Mouse (Mus musculus): ENCODE results near the gene Fzd10. TPM values are rescaled to one million over a fixed set of nuclear protein-coding genes. Genes with fewer than 3 reads are reported as not detected.

The Fzd10 gene
- 0.05 TPM in 1 of 2 replicates, not detected in the other for total RNA-seq (2017)

DNA sequence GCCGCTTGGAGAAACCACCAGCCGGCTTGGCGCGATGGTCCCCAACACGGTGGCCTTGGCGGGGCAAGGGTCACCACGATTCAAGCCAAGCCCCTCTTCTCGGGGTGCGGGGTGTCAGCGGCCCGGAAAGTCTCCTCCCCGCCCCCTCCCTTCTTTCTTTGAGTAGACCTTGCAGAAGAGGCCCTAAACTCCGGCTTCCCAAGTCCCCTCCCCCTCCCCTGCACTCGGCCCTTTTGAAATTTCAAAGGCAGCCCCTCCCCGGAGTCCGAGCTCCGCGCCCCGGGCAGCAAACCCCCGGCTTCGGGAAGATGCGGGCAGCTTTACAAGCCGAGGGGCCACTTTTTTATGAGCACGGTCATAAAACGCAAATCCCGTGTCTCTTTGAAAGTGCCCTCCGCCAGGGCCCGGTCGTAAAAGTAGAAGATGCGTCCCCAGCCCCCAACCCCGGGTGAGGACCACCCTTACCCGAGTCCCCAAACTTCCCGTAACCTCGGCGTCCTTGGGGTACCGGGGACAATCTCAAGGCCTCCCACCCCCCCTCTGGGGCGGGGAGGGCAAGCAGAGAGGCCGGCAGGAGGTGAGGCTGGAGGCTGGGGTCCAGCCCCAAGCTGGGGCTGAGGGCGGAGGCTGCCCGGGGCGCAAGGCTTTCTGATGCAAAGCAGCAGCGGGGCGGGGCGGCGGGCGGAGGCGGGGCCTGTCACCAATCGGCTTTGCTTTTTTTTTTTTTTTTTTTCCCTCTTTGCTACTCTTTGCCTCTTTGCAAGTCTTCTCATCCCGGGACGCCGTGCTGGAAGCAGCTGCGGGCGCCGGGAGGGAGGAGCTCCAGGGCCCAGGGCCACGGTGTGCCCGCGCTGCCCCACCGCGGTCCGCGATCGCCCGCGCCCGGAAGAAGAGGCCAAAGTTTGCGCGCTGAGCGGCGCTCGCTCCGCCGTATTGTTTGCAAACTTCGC, at the start of gene Fzd10:
Gene Fzd10, plus strand, starts transcription at position 773 of the 950 bp plus-strand sequence.
- ATAC-seq (replicated peaks; ENCODE audit: low read depth, poor library complexity, severe bottlenecking) = 0 out of 2 replicates have a peak, but pooled peaks have one; percentile 9

DNA sequence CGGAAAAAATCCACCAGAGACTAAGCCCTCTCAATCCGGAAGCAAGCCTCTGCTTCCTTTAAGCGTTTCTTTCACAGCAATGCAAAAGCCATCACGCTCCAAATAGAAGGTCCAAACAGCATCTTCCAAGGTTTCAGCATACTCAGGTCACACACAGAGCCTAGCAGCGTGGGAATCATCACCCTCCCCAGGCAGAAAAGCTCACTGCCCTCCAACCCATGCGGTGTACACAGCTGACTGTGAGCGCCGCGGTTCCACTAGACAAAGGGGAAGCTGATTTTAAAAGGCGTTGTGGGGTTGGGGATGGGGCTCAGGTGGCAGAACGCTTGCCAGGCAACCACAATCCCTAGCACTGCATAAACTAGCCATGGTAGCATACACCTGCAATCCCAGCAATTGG, 49.2 kb upstream of the Fzd10 start:
- ATAC-seq (replicated peaks; ENCODE audit: low read depth, poor library complexity, severe bottlenecking) = no peak

DNA sequence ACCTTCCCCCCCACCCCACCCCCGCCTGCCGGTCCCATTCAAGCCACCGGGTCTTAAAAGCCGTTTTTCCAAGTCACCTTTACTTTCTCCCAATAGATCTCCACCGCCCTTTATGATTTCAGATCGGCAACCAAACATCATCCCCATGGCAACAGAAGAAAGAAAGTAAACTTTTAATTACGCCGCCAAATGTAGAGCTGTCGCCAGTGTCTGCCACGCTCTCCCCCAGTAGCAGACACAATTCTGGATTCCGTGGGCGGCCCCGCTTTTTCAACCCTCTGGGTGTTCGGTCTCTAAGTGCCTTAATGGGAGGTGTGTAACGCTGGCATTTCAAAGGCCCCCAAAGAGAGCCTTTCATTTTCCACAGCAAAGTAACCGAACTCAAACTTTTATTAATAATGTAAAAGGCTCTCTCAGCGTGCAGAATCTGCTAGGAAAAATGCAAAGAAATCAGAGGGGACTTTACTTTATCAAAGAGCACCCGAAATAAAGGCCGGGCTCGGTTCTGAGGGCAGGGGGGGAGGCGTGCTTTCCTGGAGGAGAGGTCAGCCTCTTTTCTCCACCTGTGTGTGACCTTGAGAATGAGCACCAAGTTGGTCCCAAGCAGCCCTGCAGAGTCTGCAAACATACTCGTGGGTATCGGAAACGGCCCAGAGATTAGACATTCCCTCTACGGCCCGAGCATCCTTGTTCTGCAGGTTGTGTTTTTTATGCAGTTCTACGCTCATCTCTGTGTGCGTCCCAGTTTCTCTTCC, 48.3 kb upstream of the Fzd10 start:
- ATAC-seq (replicated peaks; ENCODE audit: low read depth, poor library complexity, severe bottlenecking) = no peak

DNA sequence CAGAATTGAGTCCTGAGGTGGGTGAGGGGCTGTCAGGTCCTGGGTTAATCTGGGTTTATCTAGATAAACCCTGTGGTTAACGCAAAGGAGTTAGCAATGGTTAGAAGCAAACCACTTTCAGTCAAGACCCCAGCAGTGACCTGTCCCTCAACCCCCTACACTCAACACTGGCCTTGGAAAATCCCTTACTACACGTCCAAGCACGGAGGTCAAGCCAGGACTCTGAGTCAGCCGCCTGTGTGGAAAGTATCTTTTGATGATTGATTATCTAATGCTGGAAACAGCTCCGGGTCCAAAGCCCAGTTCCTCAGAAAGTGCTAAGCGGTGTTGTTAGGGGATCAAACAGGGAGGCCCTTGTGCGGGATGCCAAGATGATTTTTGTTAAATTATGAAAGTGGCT, 42.5 kb upstream of the Fzd10 start:
- ATAC-seq (replicated peaks; ENCODE audit: low read depth, poor library complexity, severe bottlenecking) = no peak

DNA sequence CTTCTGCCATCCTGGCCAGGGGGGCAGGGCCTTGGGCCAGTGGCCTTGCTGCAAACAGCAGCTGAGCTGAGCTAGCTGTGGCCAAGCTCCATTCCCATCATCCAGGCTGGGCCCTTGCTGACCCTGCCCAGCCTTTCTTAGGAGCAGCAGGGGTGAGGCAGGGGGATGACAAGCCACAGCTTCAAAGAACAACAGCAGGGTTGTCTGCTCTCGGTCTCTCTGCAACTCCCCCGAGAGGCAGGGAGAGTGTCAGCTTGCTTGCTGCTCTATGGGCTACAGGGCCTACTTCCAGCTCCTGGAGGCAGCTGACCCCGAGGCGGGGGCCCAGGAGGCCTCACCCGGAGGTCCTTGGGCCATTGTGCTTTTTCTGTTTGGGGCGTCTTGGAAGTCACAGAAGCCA, 33.3 kb upstream of the Fzd10 start:
- no peak for ATAC-seq (replicated peaks; ENCODE audit: low read depth, poor library complexity, severe bottlenecking)

DNA sequence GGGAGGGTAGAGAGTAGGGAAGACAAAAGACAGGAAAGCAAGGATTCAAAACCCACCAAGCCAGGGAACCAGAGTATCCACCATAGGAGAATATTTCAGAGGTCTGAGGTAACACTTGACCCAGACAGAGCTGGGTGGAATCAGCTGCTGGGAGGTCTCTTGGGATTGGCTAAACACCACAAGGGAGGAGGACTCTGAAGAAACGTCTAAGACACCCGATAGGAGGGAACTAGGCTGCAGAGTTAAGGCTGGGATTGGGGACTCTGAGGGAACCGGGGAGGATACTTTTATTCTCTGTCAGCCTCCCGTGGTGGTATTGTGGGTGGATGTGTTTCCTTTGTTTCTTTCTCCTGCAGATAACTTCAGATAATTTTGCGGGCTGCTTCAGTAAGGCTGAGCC, 31.7 kb upstream of the Fzd10 start:
- no peak for ATAC-seq (replicated peaks; ENCODE audit: low read depth, poor library complexity, severe bottlenecking)

DNA sequence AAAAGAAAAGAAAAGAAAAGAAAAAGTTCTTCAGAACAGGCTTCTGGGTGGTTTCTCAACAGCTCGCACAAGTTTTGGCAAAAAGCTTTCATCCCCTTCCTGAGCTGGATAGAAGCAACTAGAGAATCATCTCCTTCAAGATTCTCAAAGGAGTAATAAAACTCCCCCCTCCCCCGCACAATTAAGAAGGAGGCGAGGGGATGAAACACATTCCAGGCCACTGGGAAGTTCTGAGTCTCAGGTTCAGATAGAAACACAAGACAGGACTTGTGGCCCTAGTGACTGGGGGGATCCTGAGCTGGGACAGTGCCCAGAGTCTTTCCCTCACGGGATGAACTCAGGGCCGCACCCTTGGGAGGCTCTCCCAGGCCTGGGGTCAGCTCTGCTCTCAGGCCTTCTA, 30.6 kb upstream of the Fzd10 start:
- no peak for ATAC-seq (replicated peaks; ENCODE audit: low read depth, poor library complexity, severe bottlenecking)

DNA sequence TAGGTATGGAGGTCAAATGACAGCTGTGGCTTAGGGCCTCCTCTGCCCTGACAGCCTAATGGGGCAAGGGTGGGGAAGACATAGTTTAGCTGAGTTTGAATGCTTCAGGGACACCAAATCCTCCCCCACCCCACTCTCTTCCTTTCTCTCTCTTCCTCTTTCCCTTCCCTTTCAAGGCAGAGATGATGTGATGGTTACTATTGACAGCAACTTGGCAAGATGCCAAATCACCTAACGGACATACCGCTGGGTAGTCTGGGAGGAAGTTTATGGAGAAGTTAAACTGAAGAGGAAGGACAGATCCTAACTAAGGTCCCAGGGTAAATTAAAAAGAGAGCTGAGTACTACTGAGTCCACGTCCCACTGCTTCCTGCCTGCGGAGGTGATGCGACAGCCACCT, 29.8 kb upstream of the Fzd10 start:
- peak; percentile 66 for ATAC-seq (replicated peaks; ENCODE audit: low read depth, poor library complexity, severe bottlenecking)

DNA sequence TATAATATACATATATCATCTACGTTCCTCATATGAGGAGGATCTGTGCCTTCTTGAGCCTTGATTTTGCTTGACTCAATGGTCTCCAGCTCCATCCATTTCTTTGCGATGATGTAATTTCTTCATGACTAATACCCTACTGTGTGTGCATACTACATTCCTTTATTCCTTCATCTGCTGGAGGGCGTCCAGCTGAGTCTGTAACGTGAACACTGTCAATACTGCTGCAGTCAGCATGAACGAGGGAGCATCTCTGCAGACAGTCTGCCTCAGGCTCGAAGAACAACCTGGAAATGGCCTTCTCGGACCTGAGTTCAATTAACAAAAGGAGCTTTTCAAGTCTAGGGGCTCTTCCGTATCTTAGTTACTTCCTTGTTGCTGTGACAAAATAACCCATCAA, 28.9 kb upstream of the Fzd10 start:
- no peak for ATAC-seq (replicated peaks; ENCODE audit: low read depth, poor library complexity, severe bottlenecking)

DNA sequence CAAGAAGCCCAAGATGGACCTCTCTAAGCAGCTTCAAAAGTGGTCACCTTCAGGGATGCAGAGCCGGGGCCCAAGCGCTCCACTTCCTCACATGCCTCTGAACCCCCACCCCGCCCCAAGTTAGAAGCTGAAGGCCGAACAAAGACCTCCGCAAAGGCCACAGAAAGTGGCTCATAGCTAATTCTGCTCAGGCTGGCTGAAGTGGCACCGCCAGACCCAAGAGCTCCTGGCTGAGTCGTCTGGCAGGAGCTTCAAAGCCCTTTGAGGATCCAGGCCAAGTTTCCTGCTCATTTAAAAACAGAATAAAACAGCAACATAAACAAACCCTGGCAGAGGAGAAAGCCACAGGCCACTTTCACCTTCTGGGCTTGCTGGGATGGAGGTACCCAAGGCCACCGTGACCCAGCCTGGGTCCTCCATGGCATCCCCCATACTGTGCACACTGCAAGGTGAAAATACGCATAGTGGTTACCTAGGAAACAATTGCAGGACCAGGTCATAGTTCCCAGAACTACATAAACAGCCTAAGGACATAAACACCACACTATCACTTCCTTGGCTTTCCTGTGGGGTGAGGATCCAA, 24.6 kb upstream of the Fzd10 start:
- no peak for ATAC-seq (replicated peaks; ENCODE audit: low read depth, poor library complexity, severe bottlenecking)

DNA sequence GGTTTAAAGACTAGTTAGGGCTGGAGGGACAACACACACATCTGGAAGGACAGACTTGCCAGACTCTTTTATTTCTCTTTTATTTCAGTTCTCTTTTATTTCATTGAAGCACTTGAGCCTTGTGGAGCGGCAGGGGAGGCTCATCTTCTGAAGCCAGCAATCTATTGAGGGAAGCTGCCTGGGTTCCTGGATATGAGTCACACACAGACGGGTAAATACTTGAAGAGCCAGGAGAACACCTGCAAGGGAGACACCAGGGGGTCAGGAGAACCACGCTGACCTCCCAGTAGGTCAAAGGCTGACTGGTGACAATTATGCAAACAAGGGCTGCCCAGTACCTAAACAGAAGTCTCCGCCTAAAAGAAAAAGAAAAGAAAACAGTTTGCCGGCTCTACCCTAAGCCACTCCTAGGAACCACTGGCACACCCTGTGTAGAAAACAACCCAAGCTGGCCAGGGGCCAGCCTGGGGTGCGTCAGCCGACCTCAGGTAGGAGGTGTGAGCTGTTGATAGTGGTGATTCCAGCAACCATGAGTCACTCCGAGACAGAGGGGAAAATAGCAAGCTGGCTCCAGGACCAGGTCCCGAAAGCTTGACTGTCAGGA, 21.5 kb upstream of the Fzd10 start:
- ATAC-seq (replicated peaks; ENCODE audit: low read depth, poor library complexity, severe bottlenecking) = no peak

DNA sequence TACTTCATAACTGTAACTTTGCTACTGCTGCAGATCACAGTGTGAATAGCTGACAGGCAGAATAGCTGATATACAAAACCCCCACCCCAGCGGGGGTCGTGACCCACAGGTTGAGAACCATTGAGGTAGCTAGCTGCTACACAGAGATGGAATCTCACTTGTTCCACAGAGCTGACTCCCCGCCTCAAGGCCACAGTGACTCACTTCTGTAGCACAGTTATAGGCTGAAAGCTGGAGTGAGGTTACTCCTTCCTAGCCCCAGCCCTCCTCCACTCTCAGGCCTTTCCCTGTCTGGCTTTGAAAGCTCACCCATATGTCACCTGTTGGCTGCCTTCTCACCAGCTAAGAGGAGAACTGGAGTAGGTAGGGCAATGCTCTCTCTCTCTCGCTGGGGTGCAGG, 19.7 kb upstream of the Fzd10 start:
- ATAC-seq (replicated peaks; ENCODE audit: low read depth, poor library complexity, severe bottlenecking) = no peak

DNA sequence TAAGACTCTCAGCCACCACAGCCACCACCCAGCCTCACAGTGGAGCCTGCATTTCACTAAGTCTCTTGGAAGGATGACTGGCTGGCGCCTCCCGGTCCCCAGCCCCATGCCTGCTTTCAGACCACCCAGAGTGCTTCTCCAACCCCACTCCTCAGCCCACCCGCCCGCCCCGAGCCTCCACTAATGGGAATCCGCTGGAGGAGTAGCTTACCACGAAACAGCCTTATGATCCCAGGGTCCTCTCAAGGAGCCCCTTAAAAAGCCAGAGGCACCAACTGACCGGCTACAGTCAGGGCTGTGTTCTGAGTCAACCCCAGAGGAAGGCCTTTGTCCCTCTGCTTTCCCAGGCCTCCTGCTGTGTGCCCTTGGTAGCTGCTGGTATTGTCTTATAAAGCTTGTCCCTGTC, 19.1 kb upstream of the Fzd10 start:
- ATAC-seq (replicated peaks; ENCODE audit: low read depth, poor library complexity, severe bottlenecking) = no peak

DNA sequence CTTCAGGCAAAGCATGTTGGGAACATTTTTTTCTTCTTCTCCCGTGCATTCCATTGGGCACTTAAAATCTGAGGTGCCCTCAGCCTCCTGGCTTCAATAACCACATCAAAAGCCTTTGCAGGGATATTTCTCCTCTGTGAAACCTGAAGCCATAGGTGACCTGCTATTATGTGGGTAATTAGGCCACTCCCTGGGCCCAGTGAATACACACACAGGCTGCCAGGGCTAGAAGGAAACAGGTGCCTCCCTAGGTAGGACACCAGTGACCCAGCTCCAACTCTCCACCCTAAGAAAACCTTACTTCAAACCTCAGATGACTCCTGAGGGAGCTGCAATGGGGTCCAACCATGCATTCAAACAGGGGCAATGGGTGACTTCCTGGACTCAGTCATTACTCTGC, 11.4 kb upstream of the Fzd10 start:
- ATAC-seq (replicated peaks; ENCODE audit: low read depth, poor library complexity, severe bottlenecking) = no peak

DNA sequence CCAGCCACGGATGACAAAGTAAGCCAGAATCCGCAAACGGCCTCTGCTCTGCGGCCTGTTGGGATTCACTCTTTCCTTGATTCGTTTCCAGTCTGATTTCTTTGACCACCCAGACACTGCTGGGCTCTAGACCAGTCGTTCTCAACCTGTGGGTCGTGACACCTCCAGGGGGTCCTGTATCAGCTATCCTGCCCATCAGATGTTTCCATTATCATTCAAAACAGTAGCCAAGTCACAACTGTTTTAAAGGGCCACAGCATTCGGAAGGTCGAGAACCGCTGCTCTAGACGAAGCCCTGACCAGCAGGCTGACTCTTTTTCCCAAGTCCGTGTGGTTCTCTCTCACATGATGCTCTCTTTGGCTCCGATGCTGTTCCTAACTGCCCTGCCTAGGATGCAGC, 7.2 kb upstream of the Fzd10 start:
- no peak for ATAC-seq (replicated peaks; ENCODE audit: low read depth, poor library complexity, severe bottlenecking)

DNA sequence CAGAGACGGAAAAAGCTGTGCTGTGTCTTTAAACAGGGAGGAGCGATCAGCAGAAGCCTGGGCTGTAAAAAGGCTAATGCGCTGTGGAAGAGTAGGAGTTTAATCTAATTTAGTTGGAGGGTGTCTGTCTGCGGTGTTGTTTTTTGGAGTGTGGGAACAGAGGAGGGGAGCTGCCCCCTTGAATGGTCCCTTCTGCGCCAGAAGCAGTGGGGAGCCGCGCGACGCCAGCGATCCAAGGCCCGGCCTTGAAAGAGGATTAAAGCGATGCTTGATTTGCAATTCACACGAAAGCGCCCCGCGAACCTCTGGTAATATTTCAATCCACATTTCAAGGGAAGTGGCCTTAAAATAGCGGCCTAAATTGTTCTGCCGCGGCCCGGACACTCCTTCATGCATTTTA, 3.8 kb upstream of the Fzd10 start:
- ATAC-seq (replicated peaks; ENCODE audit: low read depth, poor library complexity, severe bottlenecking) = no peak

DNA sequence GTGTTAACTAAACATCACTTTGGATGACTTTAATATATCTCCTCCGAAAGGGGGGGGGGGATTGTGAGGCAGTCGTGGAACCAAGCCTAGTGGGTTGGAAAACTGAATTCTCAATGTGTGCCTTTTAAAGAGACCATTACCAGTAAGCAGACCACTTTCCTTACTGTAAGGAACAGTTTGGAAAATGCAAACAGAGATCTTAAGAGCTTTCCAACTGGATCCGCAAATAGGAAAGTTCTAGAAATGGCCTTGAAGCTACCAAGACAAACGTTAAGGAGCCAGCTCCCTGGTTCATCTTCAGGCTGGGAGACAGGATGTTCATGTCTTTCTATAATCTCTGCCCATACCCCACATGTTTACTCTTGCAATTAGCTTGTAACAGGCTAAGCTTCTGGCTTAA, 3.3 kb upstream of the Fzd10 start:
- ATAC-seq (replicated peaks; ENCODE audit: low read depth, poor library complexity, severe bottlenecking) = no peak

DNA sequence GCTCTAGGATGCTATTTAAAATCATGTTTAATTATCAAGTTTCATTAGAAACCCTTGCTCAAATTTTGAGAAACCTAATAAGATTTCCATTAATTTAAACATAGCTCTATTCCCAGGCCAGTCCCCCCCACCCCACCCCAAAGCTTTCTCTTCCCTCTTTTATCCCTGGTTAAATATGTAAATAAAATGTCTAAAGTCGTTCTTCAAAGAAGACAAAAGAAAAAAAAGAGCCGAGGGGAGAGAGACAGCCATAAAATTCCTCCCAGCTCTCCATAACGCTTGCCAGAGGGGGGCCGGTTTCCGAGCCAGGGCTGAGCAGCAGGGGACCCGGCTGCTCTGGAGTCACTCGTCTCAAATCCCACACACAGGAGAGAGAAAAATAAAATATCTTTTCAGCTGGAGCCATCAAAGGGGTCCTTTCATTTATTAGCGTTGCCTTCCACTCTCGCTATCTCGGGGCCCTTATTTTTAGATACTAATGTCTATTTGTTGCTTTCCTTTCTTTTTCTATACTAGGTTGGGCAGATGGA, 2.4 kb upstream of the Fzd10 start:
- no peak for ATAC-seq (replicated peaks; ENCODE audit: low read depth, poor library complexity, severe bottlenecking)

DNA sequence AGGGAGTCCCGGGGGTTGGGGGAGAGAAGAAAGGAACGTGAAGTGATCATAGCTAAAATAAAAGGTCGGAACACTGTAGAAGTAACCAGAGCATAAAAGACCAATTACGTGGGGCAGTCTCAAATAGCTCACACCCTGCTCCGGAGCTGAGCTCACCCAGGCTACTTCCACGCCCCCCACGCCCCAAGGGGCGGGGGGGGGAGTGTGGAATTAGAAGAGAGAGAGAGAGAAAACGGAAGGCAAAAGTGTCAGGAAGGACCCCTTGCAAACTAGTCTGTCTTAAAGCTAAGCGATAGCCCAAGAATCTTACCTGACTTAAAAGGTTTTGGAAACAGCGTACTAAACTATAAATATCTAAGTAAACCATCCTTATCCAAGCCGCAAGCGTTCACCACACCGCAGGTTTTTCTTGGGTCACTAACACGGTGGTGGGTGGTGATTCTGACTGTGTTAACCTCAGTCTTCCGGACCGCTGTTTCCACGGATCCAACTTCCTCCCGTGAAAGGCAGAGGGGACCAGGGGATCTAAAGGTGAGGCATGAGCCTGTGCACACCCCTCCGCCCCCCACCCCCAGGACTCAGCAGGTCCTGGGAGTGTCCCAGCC, 1.8 kb upstream of the Fzd10 start:
- ATAC-seq (replicated peaks; ENCODE audit: low read depth, poor library complexity, severe bottlenecking) = peak; percentile 49
